Mouse (Mus musculus) hindbrain, postnatal 0 days (tissue): ENCODE measurements at regions not wholly inside any gene's neighbourhood (a gene's known extent, or its start where the extent isn't known, plus 50 kb on each side); places are given as distances from the start of the nearest gene placed in this dataset.

Source experiments
- ATAC-seq: fragments of 200-750 bp; cut with Nextera tagmentation; 2 replicates; pipeline ENCODE4 v1.8.0; 2017; ENCODE audit warnings: mild to moderate bottlenecking, moderate TSS enrichment, moderate library complexity
- DNase-seq: peaks from one replicate; pipeline ENCODE4 v3.0.0-alpha.2; 2015; ENCODE audit warnings: low spot score
- H3K27ac ChIP-seq: fragments of 300-500 bp; sonication (generic); 2 replicates; pipeline ENCODE4 v1.5.1; 2014; ENCODE audit warnings: mild to moderate bottlenecking
- H3K27me3 ChIP-seq: fragments of 300-500 bp; sonication (generic); 2 replicates; pipeline ENCODE4 v1.6.1; 2014; ENCODE audit warnings: low read length, mixed read lengths; ENCODE audit not compliant: insufficient read depth
- H3K36me3 ChIP-seq: fragments of 300-500 bp; sonication (generic); 2 replicates; pipeline ENCODE4 v1.6.1; 2014; ENCODE audit warnings: low read length, mixed read lengths; ENCODE audit not compliant: insufficient read depth
- H3K4me1 ChIP-seq: fragments of 300-500 bp; sonication (generic); 2 replicates; pipeline ENCODE4 v1.6.1; 2014; ENCODE audit warnings: antibody characterized with exemption, low read length, mixed read lengths; ENCODE audit not compliant: insufficient read depth
- H3K4me2 ChIP-seq: fragments of 300-500 bp; sonication (generic); 2 replicates; pipeline ENCODE4 v1.6.1; 2014; ENCODE audit warnings: low read depth, mild to moderate bottlenecking, low read length, moderate library complexity, mixed read lengths
- H3K4me3 ChIP-seq: fragments of 300-500 bp; sonication (generic); 2 replicates; pipeline ENCODE4 v1.5.1; 2014; ENCODE audit warnings: low read length
- H3K9ac ChIP-seq: fragments of 300-500 bp; sonication (generic); replicated peaks from 2 replicates; pipeline ENCODE4 v1.6.1; 2014; ENCODE audit warnings: mild to moderate bottlenecking, low read length, moderate library complexity, mixed read lengths
- H3K9me3 ChIP-seq: fragments of 300-500 bp; sonication (generic); 2 replicates; pipeline ENCODE4 v1.6.1; 2016; ENCODE audit warnings: low read length, mixed read lengths
- CTCF ChIP-seq: IDR thresholded peaks from 2 replicates; pipeline ENCODE4 v1.5.1; 2016; ENCODE audit warnings: antibody characterized with exemption, control low read depth, low read depth
- WGBS: fragments of 180-500 bp; shearing (Covaris S2); extraction: QIAGEN DNeasy Blood & Tissue Kit; methylation state at CpG from one replicate; pipeline ENCODE4 v1.1.7; 2014; 5-methylcytosine and 5-hydroxymethylcytosine counted together

- Histone ChIP-seq H3K9me3 (no peaks in the 10 kb centered on the region), H3K4me1 (no peaks in the 10 kb centered on the region; the same call in 1 of the 2 replicates), H3K4me3 (no peak overlapping the region), H3K9ac (no peak overlapping the region), H3K27ac (no peak overlapping the region), H3K27me3 (no peaks in the 10 kb centered on the region), H3K36me3 (no peaks in the 10 kb centered on the region), H3K4me2 (no peak overlapping the region)
- no peak for DNase-seq
- 47% methylated on average over 3 of the region's 3 CpGs for whole genome bisulfite sequencing
- TF ChIP-seq CTCF: no peak
- ATAC-seq: no peak
Observed at GRCm38 (mm10) chr1:83636051-83636450, 228.1 kb upstream of the Sphkap start.

- peak; percentile 79 for DNase-seq
- Histone ChIP-seq H3K9ac (no peak overlapping the region), H3K36me3 (no peaks in the 10 kb centered on the region), H3K27ac (0 out of 2 replicates have a peak overlapping the region, but pooled peaks have one; percentile 16), H3K4me3 (no peak overlapping the region), H3K9me3 (no peaks in the 10 kb centered on the region), H3K4me2 (peak overlapping the region; percentile 30), H3K4me1 (no peaks in the 10 kb centered on the region; the same call in 1 of the 2 replicates), H3K27me3 (no peaks in the 10 kb centered on the region)
- no peak for TF ChIP-seq CTCF
- WGBS: 13% methylated on average over 4 of the region's 4 CpGs
- ATAC-seq: peak; percentile 78
Observed at GRCm38 (mm10) chr1:83631798-83632197, 223.8 kb upstream of the Sphkap start.

- Histone ChIP-seq H3K4me1 (no peaks in the 10 kb centered on the region; the same call in 1 of the 2 replicates), H3K36me3 (no peaks in the 10 kb centered on the region), H3K27me3 (no peaks in the 10 kb centered on the region), H3K27ac (0 out of 2 replicates have a peak overlapping the region, but pooled peaks have one; percentile 16), H3K9me3 (no peaks in the 10 kb centered on the region), H3K4me2 (peak overlapping the region; percentile 30), H3K9ac (no peak overlapping the region), H3K4me3 (no peak overlapping the region)
- 49% methylated on average over 7 of the region's 7 CpGs for WGBS
- no peak for TF ChIP-seq CTCF
- peak; percentile 40; the same call in 1 of the 2 replicates for ATAC-seq
- no peak for DNase-seq
Observed at GRCm38 (mm10) chr1:83631394-83631793, 223.4 kb upstream of the Sphkap start.

GRCm38 (mm10) chr1:83587258-83587657 is 179.3 kb upstream of the Sphkap start:
- Histone ChIP-seq H3K4me2 (no peak overlapping the region), H3K9ac (no peak overlapping the region), H3K27ac (no peak overlapping the region), H3K36me3 (no peaks in the 10 kb centered on the region), H3K4me3 (no peak overlapping the region), H3K27me3 (no peaks in the 10 kb centered on the region), H3K4me1 (no peaks in the 10 kb centered on the region), H3K9me3 (no peaks in the 10 kb centered on the region)
- no peak for ATAC-seq
- no peak for TF ChIP-seq CTCF
- DNase-seq: no peak
- 91% methylated on average over 1 of the region's 1 CpGs for WGBS

GRCm38 (mm10) chr1:83583041-83583440 is 175.0 kb upstream of the Sphkap start:
- H3K4me3 ChIP-seq: no peak overlapping the region
- no peak overlapping the region for H3K27ac ChIP-seq
- 85% methylated on average over 4 of the region's 4 CpGs for WGBS
- H3K4me1 ChIP-seq: no peaks in the 10 kb centered on the region
- H3K4me2 ChIP-seq: no peak overlapping the region
- no peak for TF ChIP-seq CTCF
- no peak overlapping the region for H3K9ac ChIP-seq
- no peaks in the 10 kb centered on the region for H3K27me3 ChIP-seq
- no peak for DNase-seq
- H3K9me3 ChIP-seq: no peaks in the 10 kb centered on the region
- no peaks in the 10 kb centered on the region for H3K36me3 ChIP-seq
- ATAC-seq: no peak

GRCm38 (mm10) chr1:83569991-83570390 is 162.0 kb upstream of the Sphkap start:
- Histone ChIP-seq H3K36me3 (no peaks in the 10 kb centered on the region), H3K4me2 (no peak overlapping the region), H3K4me3 (no peak overlapping the region), H3K27ac (no peak overlapping the region), H3K9me3 (no peaks in the 10 kb centered on the region), H3K27me3 (no peaks in the 10 kb centered on the region), H3K9ac (no peak overlapping the region), H3K4me1 (no peaks in the 10 kb centered on the region)
- TF ChIP-seq CTCF: no peak
- DNase-seq: no peak
- ATAC-seq: no peak
- WGBS: 88% methylated on average over 5 of the region's 5 CpGs

- H3K4me3 ChIP-seq: no peak overlapping the region
- peak; percentile 53 for DNase-seq
Observed at GRCm38 (mm10) chr1:83568746-83569145, 160.7 kb upstream of the Sphkap start.

More at GRCm38 (mm10) chr1:83568746-83569145, 160.7 kb upstream of the Sphkap start:
- WGBS: 54% methylated on average over 1 of the region's 1 CpGs
- no peak for ATAC-seq
- no peaks in the 10 kb centered on the region for H3K9me3 ChIP-seq
- H3K27ac ChIP-seq: no peak overlapping the region
- no peak overlapping the region for H3K4me2 ChIP-seq
- no peaks in the 10 kb centered on the region for H3K36me3 ChIP-seq
- no peak for TF ChIP-seq CTCF
- H3K27me3 ChIP-seq: no peaks in the 10 kb centered on the region
- no peaks in the 10 kb centered on the region for H3K4me1 ChIP-seq
- H3K9ac ChIP-seq: no peak overlapping the region
